Mouse (Mus musculus): ENCODE measurements around the gene Rfx2. TPM values are rescaled to one million over a fixed set of nuclear protein-coding genes. Genes with fewer than 3 reads are reported as not detected.

Gene Rfx2
- polyA plus RNA-seq, 1 experiment from 2014 or later = 4.0 TPM

DNA sequence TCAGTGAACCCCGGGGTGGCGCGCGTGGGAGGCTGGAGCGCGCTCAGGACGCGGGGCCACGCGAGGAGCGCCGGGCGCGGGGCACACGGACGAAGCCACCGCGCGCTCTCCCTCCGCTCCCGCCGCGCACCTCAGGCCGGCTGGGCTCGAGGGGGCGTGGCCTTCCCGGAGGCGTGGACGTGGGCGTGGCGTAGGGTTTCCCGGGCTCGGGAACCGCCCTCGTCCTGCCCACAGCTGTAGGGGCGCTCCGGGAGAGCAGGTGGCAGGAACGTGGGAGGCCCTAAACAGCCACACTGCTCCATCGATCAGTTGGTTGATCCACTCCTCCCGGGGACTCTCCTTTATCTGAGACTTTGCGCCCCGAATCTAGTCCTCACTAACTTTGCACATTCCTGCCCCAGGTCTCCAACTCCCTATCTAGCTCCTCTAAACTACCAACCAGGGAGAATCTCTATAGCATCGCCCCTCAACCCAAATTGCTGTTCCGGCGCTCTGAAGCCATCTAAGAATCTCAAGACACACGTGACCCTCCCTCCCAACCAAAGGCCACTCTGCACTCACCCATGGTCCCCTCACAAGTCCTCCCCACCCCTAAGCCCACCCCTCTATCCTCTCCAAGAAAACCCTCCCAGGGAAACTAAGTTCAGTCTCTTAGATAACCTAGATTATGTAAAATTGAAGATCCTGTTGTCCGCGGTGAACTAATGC lies 73.2 kb downstream of the Rfx2 start, which contains the start of gene Nrtn:
Gene Nrtn (minus strand): TSS at position 115 of the 708 bp plus-strand sequence.
- under 1% methylated on average over 48 of the region's 48 CpGs for WGBS
- DNase-seq (ENCODE audit: low spot score) = peak; percentile 90
- H3K36me3 ChIP-seq (replicated peaks) = no peaks in the 10 kb centered on the region
- H3K4me1 ChIP-seq = peaks cover 65% of the 10 kb centered on the region
- peak within 1 kb of the TSS; percentile 77 for H3K27ac ChIP-seq (replicated peaks)
- 0 out of 2 replicates have a peak, but pooled peaks cover 3% of the 10 kb centered on the region for H3K9me3 ChIP-seq
- H3K27me3 ChIP-seq (replicated peaks; ENCODE audit: low read depth, poor library complexity, severe bottlenecking) = peaks cover 90% of the 10 kb centered on the region
- H3K4me3 ChIP-seq = peak within 1 kb of the TSS; percentile 64

DNA sequence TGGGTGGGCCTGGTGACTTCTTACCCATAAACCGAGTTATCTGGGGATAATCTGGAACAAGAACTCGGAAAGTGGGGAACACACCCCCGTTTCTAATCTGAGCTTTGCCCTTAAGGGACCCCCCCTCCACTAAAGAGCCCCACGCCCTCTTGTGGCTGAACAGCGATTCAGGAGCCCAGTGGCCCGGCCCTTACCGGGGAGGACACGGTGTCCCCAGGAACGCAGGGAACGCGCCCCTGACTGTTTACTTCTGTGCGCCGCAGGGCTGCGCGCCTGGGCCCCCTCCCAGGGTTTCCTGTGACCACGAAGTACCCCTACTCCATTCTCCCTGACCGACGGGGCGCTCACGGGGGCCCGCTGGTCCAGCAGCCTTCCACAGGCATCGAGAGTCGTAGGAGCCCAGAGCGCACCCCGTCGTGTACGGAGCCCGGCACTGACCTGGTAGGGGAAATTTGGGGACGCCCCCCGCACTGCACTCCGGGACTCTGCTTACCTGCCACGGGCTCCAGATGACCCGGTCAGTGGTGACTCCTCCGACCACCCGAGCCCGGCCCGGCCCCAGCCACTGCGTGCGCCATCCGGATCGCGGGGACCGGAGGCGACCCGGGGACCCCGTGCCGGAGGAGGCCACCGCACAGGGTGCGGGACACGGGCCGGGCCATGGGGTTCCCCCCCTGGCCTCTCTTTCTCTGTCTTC lies 74.0 kb downstream of the Rfx2 start:
- peak; percentile 38 for DNase-seq (ENCODE audit: low spot score)
- Histone ChIP-seq H3K4me3 (peak overlapping the region; percentile 64), H3K27ac (replicated peaks) (peak overlapping the region; percentile 77), H3K4me1 (peaks cover 58% of the 10 kb centered on the region), H3K27me3 (replicated peaks; ENCODE audit: low read depth, poor library complexity, severe bottlenecking) (peaks cover 97% of the 10 kb centered on the region), H3K9me3 (0 out of 2 replicates have a peak, but pooled peaks cover 3% of the 10 kb centered on the region), H3K36me3 (replicated peaks) (no peaks in the 10 kb centered on the region)
- 2% methylated on average over 51 of the region's 51 CpGs for WGBS

DNA sequence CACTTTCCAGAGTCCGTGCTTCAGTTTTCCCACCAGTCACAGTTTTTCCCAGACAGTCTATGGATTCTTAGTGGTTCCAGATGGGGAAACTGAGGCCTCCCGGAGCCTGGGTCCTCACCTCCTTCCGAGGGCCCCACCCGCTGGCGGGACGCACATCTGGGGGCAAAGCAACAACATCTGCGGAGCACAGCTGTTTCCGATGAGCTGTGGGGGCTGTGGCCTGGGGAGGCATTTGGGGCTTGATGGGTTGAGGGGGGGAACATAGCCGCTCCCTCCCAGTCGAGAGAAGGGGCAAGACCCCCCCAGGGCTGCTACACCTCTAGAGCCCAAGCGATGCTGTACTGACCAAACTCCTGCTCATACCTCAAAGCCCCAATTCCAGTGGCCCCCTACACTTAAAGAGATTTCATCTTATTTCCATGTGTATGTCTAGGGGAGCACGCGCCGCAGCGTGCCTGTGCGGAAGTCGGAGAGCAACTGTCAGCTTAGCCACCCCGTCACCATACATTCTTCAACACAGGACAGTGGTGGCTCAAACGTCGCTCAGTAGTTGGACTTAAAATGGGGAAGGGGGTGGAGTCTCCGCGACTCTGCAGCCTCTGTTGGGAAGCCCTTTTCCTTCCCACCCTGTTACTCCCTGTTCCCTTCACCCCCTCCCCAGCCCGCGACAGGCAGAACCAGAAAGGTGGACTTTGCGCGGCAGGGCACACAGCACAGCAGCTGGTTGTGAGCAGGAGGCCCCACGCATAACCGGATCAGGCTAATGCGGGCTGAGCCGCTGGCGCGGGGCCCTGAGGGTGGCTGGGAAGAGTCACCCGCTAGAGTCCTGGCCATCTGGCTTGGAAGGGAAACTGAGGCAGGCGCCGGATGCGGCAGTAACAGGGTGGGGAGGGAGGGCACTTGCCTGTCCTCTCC lies 76.3 kb downstream of the Rfx2 start:
- H3K4me3 ChIP-seq = peak overlapping the region; percentile 8; the same call in 1 of the 2 replicates
- H3K4me1 ChIP-seq = peaks cover 60% of the 10 kb centered on the region
- H3K27ac ChIP-seq (replicated peaks) = no peak overlapping the region
- DNase-seq (ENCODE audit: low spot score) = peak; percentile 26
- no peaks in the 10 kb centered on the region for H3K36me3 ChIP-seq (replicated peaks)
- peaks cover 99% of the 10 kb centered on the region for H3K27me3 ChIP-seq (replicated peaks; ENCODE audit: low read depth, poor library complexity, severe bottlenecking)
- 0 out of 2 replicates have a peak, but pooled peaks cover 5% of the 10 kb centered on the region for H3K9me3 ChIP-seq
- WGBS = 13% methylated on average over 36 of the region's 36 CpGs

DNA sequence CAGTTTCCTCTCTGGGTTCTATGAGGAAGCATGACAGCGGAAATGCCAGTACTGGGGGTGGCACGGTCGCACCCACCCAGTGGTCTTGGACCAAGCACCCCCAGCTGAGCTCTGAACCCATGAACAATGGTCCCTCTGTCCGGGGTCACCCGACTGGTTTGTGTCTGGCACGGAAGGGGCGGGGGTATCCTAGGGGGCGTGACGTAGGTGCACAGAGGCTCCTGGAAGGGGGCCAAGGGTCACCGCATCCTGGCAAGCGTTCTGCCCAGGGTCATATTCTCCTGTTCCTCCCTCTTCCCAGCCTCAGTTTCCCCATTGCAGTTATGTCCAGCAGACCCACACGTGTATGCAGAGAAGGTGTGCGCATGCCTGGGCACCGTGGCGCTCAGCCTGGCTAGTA lies 77.4 kb downstream of the Rfx2 start:
- 0 out of 2 replicates have a peak, but pooled peaks cover 4% of the 10 kb centered on the region for H3K9me3 ChIP-seq
- DNase-seq (ENCODE audit: low spot score) = no peak
- no peak overlapping the region for H3K27ac ChIP-seq (replicated peaks)
- H3K36me3 ChIP-seq (replicated peaks) = no peaks in the 10 kb centered on the region
- peaks cover 51% of the 10 kb centered on the region for H3K4me1 ChIP-seq
- H3K27me3 ChIP-seq (replicated peaks; ENCODE audit: low read depth, poor library complexity, severe bottlenecking) = peaks cover 90% of the 10 kb centered on the region
- 20% methylated on average over 15 of the region's 15 CpGs for WGBS
- no peak overlapping the region for H3K4me3 ChIP-seq

DNA sequence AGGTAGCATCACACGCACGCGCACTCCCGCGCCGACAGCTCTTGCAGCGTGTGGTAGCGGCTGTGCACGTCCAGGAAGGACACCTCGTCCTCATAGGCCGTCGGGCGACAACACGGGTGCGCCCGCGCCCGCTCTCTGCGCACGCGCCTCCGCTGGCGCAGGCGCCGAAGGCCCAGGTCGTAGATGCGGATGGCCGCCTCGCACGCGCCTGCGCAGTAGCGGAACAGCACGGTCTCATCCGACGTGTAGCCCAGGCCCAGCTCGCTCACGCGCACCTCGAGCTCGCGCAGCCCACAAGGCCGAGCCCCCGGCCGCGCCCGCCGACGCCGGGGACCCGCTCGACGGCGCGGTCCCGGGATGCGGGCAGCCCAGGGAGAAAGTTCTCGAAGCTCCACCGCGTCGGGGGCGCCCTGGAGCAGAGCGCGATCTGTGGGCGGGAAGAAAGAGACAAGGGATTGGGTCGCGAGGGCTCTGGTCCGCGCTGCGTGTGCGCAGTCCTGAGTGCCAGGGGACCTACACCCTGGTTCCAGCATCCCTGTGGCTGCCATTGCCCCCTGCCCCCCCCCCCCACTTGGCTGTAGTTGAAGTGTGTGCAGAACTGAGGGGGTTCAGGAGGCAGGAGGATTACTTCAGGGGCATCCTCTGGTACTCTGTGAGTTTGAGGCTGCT lies 79.3 kb downstream of the Rfx2 start:
- H3K27me3 ChIP-seq (replicated peaks; ENCODE audit: low read depth, poor library complexity, severe bottlenecking) = peaks cover 77% of the 10 kb centered on the region
- H3K4me3 ChIP-seq = peak overlapping the region; percentile 48
- no peaks in the 10 kb centered on the region for H3K36me3 ChIP-seq (replicated peaks)
- H3K27ac ChIP-seq (replicated peaks) = peak overlapping the region; percentile 48; the same call in 1 of the 2 replicates
- peaks cover 32% of the 10 kb centered on the region for H3K4me1 ChIP-seq
- H3K9me3 ChIP-seq = 0 out of 2 replicates have a peak, but pooled peaks cover 3% of the 10 kb centered on the region
- DNase-seq (ENCODE audit: low spot score) = peak; percentile 78
- 25% methylated on average over 71 of the region's 71 CpGs for WGBS

DNA sequence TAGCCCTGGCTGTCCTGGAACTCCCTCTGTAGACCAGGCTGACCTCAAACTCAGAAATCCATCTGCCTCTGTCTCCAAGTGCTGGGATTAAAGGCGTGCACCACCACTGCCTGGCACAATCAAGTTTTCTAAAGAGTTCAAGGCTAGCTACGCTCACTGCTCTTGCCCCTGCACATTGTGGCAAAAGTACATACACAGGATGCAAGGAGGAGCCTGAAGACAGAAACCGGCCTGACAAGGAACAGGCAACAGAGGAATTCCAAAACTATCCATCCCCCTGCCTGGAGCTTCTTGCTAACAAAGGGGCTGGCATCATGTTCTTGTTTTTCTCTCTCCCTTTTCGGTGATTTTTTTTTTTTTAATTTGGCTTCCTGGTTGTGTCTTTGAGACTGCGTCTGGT lies 86.6 kb downstream of the Rfx2 start:
- no peak for DNase-seq (ENCODE audit: low spot score)
- Histone ChIP-seq H3K36me3 (replicated peaks) (no peaks in the 10 kb centered on the region), H3K4me3 (no peak overlapping the region), H3K4me1 (peaks cover 3% of the 10 kb centered on the region; the same call in 1 of the 2 replicates), H3K9me3 (no peaks in the 10 kb centered on the region), H3K27me3 (replicated peaks; ENCODE audit: low read depth, poor library complexity, severe bottlenecking) (peaks cover 10% of the 10 kb centered on the region; the same call in 1 of the 2 replicates), H3K27ac (replicated peaks) (no peak overlapping the region)
- 58% methylated on average over 5 of the region's 5 CpGs for WGBS

DNA sequence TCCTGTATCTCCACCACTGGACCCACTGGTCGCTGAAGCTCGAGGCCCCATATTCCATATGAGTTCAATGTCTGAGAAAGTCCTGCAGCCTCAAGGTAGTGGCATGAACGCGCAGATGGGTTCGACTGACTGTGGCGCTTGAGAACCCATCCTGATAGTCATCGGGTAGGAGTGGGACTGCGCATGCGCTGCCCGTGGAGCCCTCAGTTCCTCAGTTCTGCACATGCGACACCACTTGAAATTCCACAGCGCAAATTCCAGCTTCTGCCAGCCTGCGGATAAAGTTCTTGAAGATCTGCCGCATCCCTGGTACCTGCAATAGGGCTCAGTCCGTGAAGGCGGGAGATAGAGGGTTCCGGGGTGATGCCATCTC lies 90.0 kb downstream of the Rfx2 start:
- WGBS = 78% methylated on average over 17 of the region's 17 CpGs
- no peak for DNase-seq (ENCODE audit: low spot score)
- Histone ChIP-seq H3K27ac (replicated peaks) (no peak overlapping the region), H3K9me3 (no peaks in the 10 kb centered on the region), H3K27me3 (replicated peaks; ENCODE audit: low read depth, poor library complexity, severe bottlenecking) (0 out of 2 replicates have a peak, but pooled peaks cover 8% of the 10 kb centered on the region), H3K4me1 (peaks cover 3% of the 10 kb centered on the region; the same call in 1 of the 2 replicates), H3K4me3 (no peak overlapping the region), H3K36me3 (replicated peaks) (no peaks in the 10 kb centered on the region)

DNA sequence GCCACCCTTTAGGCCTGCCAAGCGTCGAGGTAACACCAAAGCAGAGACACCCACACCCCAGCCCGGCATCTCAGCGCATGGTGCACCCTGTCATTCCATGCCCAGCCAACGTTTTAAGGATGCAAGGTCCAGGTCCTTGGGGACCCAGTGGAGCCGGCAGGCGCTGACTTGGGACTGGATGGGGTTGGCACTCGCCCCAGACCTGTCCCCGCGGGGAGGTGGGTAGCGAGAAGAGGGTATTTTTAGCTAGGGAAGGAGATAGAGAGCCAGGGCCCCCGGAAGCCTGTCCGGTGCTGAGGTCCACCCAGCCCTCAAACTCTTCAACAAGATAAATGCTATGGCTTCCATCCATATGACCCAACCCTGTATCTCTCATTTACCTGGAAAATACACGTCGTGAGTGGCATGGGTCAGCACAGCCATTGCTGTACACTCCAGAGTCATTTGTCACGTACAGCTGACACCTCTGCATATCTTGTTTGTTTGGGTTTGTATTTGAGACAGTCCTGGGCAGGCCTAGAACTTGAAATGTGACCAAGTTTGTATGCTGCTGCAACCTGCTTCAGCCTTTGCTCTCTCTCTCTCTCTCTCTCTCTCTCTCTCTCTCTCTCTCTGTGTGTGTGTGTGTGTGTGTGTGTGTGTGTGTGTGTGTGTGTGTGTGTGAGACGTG lies 90.6 kb downstream of the Rfx2 start:
- H3K9me3 ChIP-seq = no peaks in the 10 kb centered on the region
- H3K4me1 ChIP-seq = peaks cover 3% of the 10 kb centered on the region; the same call in 1 of the 2 replicates
- 84% methylated on average over 17 of the region's 17 CpGs for WGBS
- H3K36me3 ChIP-seq (replicated peaks) = no peaks in the 10 kb centered on the region
- 0 out of 2 replicates have a peak, but pooled peaks cover 8% of the 10 kb centered on the region for H3K27me3 ChIP-seq (replicated peaks; ENCODE audit: low read depth, poor library complexity, severe bottlenecking)
- H3K4me3 ChIP-seq = no peak overlapping the region
- DNase-seq (ENCODE audit: low spot score) = no peak
- no peak overlapping the region for H3K27ac ChIP-seq (replicated peaks)

DNA sequence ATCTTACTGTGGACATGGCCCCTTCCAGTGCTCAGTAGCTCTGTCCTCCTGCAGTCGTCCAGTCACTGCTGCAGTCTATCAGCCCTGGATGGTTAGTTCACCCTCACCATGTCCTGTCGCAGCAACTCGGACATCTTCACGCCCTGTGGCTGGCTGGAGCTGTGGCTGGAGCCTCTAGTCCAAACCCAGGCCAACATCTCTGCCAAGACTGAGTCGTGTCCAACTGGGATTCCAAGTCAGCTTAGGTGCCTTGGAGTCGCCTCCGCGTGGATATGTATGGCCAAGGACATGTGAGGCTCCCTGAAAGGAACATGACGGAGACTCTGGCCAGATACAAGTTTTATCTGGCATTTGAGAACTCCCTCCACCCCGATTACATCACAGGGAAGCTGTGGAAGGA lies 92.6 kb downstream of the Rfx2 start:
- WGBS = 84% methylated on average over 10 of the region's 10 CpGs

DNA sequence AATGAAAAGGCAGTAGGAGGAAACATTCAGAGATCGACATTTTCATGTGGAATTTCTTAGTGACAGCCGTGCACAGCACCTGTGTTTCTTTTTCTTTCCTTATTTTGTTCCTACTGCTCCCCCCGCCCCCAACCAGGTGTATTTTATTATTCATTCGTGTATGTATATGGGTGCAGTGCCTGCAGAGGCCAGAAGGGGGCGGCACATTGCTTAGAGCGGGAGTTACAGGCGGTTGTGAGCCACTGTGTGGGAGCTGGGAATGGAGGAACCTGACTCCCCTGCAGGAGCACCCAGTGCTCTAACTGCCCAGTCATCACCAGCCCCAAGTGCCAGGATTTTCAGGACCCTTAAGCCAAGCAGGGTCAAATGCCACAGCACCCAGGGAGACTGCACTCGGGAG lies 94.3 kb downstream of the Rfx2 start:
- Histone ChIP-seq H3K4me1 (no peaks in the 10 kb centered on the region), H3K9me3 (no peaks in the 10 kb centered on the region), H3K27me3 (replicated peaks; ENCODE audit: low read depth, poor library complexity, severe bottlenecking) (0 out of 2 replicates have a peak, but pooled peaks cover 8% of the 10 kb centered on the region), H3K36me3 (replicated peaks) (no peaks in the 10 kb centered on the region), H3K4me3 (no peak overlapping the region), H3K27ac (replicated peaks) (no peak overlapping the region)
- 38% methylated on average over 8 of the region's 8 CpGs for WGBS
- no peak for DNase-seq (ENCODE audit: low spot score)

More for the DNA sequence above, 92.6 kb downstream of the Rfx2 start:
- Histone ChIP-seq H3K4me1 (no peaks in the 10 kb centered on the region), H3K27me3 (replicated peaks; ENCODE audit: low read depth, poor library complexity, severe bottlenecking) (0 out of 2 replicates have a peak, but pooled peaks cover 8% of the 10 kb centered on the region), H3K27ac (replicated peaks) (no peak overlapping the region), H3K36me3 (replicated peaks) (no peaks in the 10 kb centered on the region), H3K9me3 (no peaks in the 10 kb centered on the region), H3K4me3 (no peak overlapping the region)
- no peak for DNase-seq (ENCODE audit: low spot score)

DNA sequence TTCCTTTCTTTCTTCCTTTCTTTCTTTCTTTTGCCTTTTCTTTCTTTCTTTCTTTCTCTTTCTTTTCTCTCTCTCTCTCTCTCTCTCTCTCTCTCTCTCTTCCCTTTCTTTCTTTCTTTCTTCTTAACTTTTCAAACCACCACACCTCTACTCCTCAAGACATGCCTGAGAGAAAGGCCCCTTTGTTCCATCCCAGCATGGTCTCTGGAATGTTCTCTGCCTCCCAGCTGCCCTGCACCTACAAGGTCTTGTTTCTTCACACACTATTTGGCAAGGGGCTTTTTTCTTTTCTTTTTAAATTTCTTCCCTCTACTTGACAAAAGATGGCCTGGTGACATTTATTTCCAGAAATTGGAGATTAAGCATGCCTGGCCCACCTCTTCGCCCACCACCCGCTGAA lies 101.2 kb downstream of the Rfx2 start:
- Histone ChIP-seq H3K27me3 (replicated peaks; ENCODE audit: low read depth, poor library complexity, severe bottlenecking) (no peaks in the 10 kb centered on the region), H3K4me1 (peaks cover 33% of the 10 kb centered on the region), H3K36me3 (replicated peaks) (peaks cover 7% of the 10 kb centered on the region), H3K4me3 (no peak overlapping the region), H3K27ac (replicated peaks) (no peak overlapping the region), H3K9me3 (no peaks in the 10 kb centered on the region)
- DNase-seq (ENCODE audit: low spot score) = no peak
- WGBS = 58% methylated on average over 2 of the region's 2 CpGs
